Mouse (Mus musculus) G1E (cell line): ENCODE measurements around the gene A630089N07Rik. TPM values are rescaled to one million over a fixed set of nuclear protein-coding genes. Genes with fewer than 3 reads are reported as not detected.
"Not testable (repeated sequence)": the region's sequence is repeated elsewhere in the genome, so short reads cannot be mapped to it uniquely, and the experiment has no call there.

Source experiments
- ATAC-seq: 2 replicates; pipeline ENCODE4 v1.8.0; 2016; ENCODE audit warnings: mild to moderate bottlenecking; ENCODE audit not compliant: insufficient number of reproducible peaks, poor library complexity, low FRiP score, severe bottlenecking; ENCODE audit errors: extremely low read depth
- DNase-seq: peaks from one replicate; pipeline ENCODE4 v3.0.0; 2012; ENCODE audit warnings: low spot score
- H3K27me3 ChIP-seq: 2 replicates; pipeline ENCODE4 v1.6.1; 2012; ENCODE audit warnings: mild to moderate bottlenecking, low read length, inconsistent platforms; ENCODE audit not compliant: insufficient read depth
- H3K36me3 ChIP-seq: replicated peaks from 2 replicates; pipeline ENCODE3; 2012; ENCODE audit warnings: mild to moderate bottlenecking, inconsistent platforms
- H3K4me1 ChIP-seq: 2 replicates; pipeline ENCODE4 v1.6.1; 2012; ENCODE audit warnings: low read depth, low read length, inconsistent platforms, mixed read lengths; ENCODE audit not compliant: insufficient read depth
- H3K4me3 ChIP-seq: 2 replicates; pipeline ENCODE4 v1.5.1; 2012; ENCODE audit warnings: low read depth, mild to moderate bottlenecking, inconsistent platforms, low read length, moderate library complexity, mixed read lengths
- H3K9me3 ChIP-seq: replicated peaks from 2 replicates; pipeline ENCODE4 v1.6.1; 2012; ENCODE audit warnings: inconsistent platforms
- CTCF ChIP-seq: IDR thresholded peaks from 2 replicates; pipeline ENCODE4 v1.5.1; 2012; ENCODE audit warnings: low read depth, low read length, inconsistent platforms, mixed read lengths
- GATA1 ChIP-seq: IDR thresholded peaks from 2 replicates; pipeline ENCODE4 v1.6.1; 2012; ENCODE audit warnings: borderline replicate concordance, low read length, inconsistent platforms, mixed read lengths
- GATA2 ChIP-seq: IDR thresholded peaks from 2 replicates; pipeline ENCODE4 v1.6.1; 2012; ENCODE audit warnings: low read depth, low read length, inconsistent platforms, borderline replicate concordance
- POLR2AphosphoS5 ChIP-seq: IDR thresholded peaks from 2 replicates; pipeline ENCODE4 v1.6.1; 2012; ENCODE audit warnings: low read depth, low read length, inconsistent platforms; ENCODE audit not compliant: insufficient replicate concordance
- TAL1 ChIP-seq: conservative IDR thresholded peaks from 2 replicates; pipeline ENCODE4 v1.6.1; 2012; ENCODE audit warnings: low read depth, low read length, inconsistent platforms, mixed read lengths
- polyA plus RNA-seq: library from polyadenylated mRNA; stranded (reverse); fragments of >175 nt; gene quantifications from 2 replicates; pipeline ENCODE4 v1.2.3, GENCODE M21; 2012
- total RNA-seq, 2 experiments: library from RNA; stranded (forward) in 1 of 2; stranded (reverse) in 1 of 2; fragments of 200-1000 nt in 1 of 2; fragments of >200 nt in 1 of 2; fragmentation: Nextera tagmentation in 1 of 2; gene quantifications; 2 replicates each; pipeline ENCODE4 v1.2.3; 2014 to 2017

The A630089N07Rik gene
- total RNA-seq (2014; fragmentation: Nextera tagmentation) (45.8 and 50.7 TPM in 2 replicates), total RNA-seq (2017) (18.2 and 23.0 TPM in 2 replicates), polyA plus RNA-seq (0.31 and 0.60 TPM in 2 replicates)

DNA sequence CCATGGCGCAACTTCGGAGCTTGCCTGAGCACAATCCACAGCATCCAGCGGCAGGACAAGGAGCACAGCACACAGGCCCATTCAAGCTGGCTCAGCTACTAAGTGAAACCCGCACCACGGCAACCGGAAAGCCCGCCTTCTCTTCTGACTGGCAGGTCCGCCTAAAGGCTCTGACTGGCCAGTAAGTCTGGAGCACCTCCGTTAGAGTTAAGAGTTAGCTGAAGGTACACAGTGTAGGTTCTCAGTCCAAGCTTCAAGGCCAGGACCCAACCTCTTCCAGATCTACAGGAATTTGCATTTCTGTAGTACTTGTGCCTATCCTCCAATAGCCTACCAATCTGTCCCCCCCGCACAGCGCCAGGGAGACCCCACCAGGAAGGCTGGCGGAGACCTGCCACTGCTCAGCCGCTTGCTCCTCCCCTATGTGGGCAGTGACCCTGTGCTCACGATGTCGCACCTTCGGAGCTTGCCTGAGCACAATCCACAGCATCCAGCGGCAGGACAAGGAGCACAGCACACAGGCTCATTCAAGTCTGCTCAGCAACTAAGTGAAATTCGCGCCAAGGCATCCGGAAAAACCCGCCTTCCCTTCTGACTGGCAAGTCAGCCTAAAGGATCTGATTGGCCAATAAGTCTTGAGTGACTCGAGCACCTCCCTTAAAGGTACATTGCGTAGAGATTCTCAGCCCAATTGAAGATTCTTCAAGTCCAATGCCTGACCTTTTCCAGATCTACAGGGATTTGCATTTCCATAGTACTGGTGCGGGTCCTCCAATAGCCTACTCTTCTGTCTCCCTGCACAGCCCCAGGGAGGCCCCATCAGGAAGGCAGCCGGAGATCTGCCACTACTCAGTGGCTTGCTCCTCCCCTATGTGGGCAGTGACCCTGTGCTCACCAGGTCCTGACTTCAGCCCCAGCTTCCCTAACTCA, at the start of gene A630089N07Rik:
A630089N07Rik (minus strand) TSS at position 562 of the 930 bp plus-strand sequence.
- H3K4me3 ChIP-seq: peak within 1 kb of the TSS; percentile 76
- ATAC-seq (peak; percentile 89), DNase-seq (peak; percentile 8)
- not testable (repeated sequence) for H3K27me3 ChIP-seq, H3K36me3 ChIP-seq, H3K4me1 ChIP-seq, H3K9me3 ChIP-seq

- DNase-seq (no peak), ATAC-seq (no peak)
- H3K4me3 ChIP-seq: no peak overlapping the region
- no peaks in the 10 kb centered on the region for H3K4me1 ChIP-seq
- TF ChIP-seq CTCF: no peak
- no peak for TF ChIP-seq GATA2
- no peak for TF ChIP-seq TAL1
- no peak for TF ChIP-seq GATA1
- TF ChIP-seq POLR2AphosphoS5: no peak
- H3K9me3 ChIP-seq: no peaks in the 10 kb centered on the region
- H3K27me3 ChIP-seq: no peaks in the 10 kb centered on the region
- H3K36me3 ChIP-seq: no peaks in the 10 kb centered on the region
These were observed 24.9 kb upstream of the A630089N07Rik start for GRCm38 (mm10) chr16:98107109-98107508.

GRCm38 (mm10) chr16:98081550-98081888, 731 bp downstream of the A630089N07Rik start:
- not testable (repeated sequence) for H3K9me3 ChIP-seq, H3K36me3 ChIP-seq, H3K27me3 ChIP-seq, DNase-seq, H3K4me1 ChIP-seq, ATAC-seq
- peak overlapping the region; percentile 76 for H3K4me3 ChIP-seq

DNA sequence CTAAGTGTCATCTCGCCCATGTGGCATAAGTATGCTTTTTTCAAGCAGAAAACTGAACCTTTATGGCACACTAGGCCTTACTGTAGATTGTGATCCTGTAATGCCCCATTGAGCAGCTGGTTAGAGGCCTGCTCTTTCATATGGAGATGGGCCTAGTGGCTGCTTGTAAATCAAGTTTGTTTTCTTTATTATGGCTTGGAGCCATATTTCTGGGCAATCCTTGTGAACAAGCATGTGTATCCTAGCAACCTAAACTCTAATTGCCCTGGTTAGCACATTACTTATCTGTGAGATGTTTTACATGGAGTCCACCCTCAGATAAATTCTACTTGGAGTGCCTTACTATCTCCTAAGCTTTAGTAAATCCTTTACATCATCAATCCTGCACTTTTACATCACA, 1.1 kb downstream of the A630089N07Rik start:
- H3K4me3 ChIP-seq: peak overlapping the region; percentile 76
- H3K9me3 ChIP-seq, H3K4me1 ChIP-seq, H3K27me3 ChIP-seq, DNase-seq, H3K36me3 ChIP-seq, ATAC-seq: not testable (repeated sequence)

- not testable (repeated sequence) for H3K36me3 ChIP-seq, ATAC-seq, DNase-seq, H3K4me1 ChIP-seq, H3K27me3 ChIP-seq, H3K4me3 ChIP-seq, H3K9me3 ChIP-seq
These were observed 2.9 kb downstream of the A630089N07Rik start for GRCm38 (mm10) chr16:98079382-98079781.

DNA sequence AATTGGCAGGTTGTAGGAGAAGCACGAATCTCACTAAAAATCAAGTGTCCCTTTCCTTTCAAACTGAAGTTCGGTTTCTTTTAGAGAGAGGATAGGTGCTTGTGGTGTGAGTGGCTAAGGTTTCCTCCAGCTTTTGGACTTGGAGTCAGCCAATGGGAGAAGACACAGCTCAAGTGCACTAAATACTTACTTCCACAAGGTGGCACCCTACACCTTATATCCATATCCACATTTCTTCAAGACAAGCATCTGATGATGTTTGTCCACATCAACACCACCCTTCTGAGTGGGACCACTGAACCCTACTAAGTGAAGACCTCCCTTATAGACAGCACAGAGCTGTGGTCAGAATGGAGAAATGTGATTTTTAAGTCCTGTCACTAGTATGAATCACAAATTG, 40.6 kb downstream of the A630089N07Rik start:
- Histone ChIP-seq H3K4me1 (no peaks in the 10 kb centered on the region), H3K4me3 (no peak overlapping the region), H3K27me3 (no peaks in the 10 kb centered on the region), H3K36me3 (no peaks in the 10 kb centered on the region), H3K9me3 (no peaks in the 10 kb centered on the region)
- TF ChIP-seq CTCF: peak; percentile 63
- no peak for TF ChIP-seq POLR2AphosphoS5
- DNase-seq (peak; percentile 4), ATAC-seq (peak; percentile 66)

GRCm38 (mm10) chr16:98034971-98035370, 47.3 kb downstream of the A630089N07Rik start:
- not testable (repeated sequence) for DNase-seq, H3K4me1 ChIP-seq, H3K9me3 ChIP-seq, H3K4me3 ChIP-seq, ATAC-seq, H3K27me3 ChIP-seq, H3K36me3 ChIP-seq

DNA sequence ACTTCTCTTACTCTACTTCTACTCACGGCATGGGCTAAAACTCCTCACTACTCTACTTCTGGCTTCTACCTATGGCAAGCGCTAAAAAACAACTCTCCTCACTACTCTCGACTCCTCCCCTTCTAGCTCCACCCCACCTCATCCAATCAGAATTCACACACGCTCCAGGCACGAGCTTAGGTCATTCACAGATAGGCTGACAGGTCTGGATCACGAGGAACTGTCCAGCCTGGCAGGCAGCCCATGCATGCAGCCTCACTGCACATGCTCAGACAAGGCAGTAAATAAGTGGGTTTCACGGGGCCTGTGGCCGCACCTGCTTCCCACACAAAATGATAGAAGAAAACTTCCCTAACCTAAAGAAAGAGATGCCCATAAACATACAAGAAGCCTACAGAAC, 56.1 kb downstream of the A630089N07Rik start:
- not testable (repeated sequence) for DNase-seq, ATAC-seq
- peaks cover 28% of the 10 kb centered on the region for H3K36me3 ChIP-seq

More for the DNA sequence above, 56.1 kb downstream of the A630089N07Rik start:
- H3K27me3 ChIP-seq, H3K4me3 ChIP-seq, H3K4me1 ChIP-seq: not testable (repeated sequence)
- H3K9me3 ChIP-seq: peaks cover 22% of the 10 kb centered on the region
